Mouse (Mus musculus): ENCODE data around the gene Ppip5k2. TPM values are rescaled to one million over a fixed set of nuclear protein-coding genes. Genes with fewer than 3 reads are reported as not detected.
"Not testable (repeated sequence)": the region's sequence is repeated elsewhere in the genome, so short reads cannot be mapped to it uniquely, and the experiment has no call there.

The Ppip5k2 gene
- polyA plus RNA-seq, 1 experiment from 2014 or later, result 46.4 TPM

GRCm38 (mm10) chr1:97773973-97774372 is 3.8 kb upstream of the Ppip5k2 start:
- no peak for ATAC-seq (ENCODE audit: insufficient number of reproducible peaks, insufficient read depth, low FRiP score, low TSS enrichment)

GRCm38 (mm10) chr1:97773362-97773761 is 3.2 kb upstream of the Ppip5k2 start:
- 89% methylated on average over 6 of the region's 6 CpGs for WGBS
- H3K9ac ChIP-seq, result no peak overlapping the region

More at GRCm38 (mm10) chr1:97773973-97774372, 3.8 kb upstream of the Ppip5k2 start:
- Histone ChIP-seq H3K27ac (no peak overlapping the region), H3K9me3 (no peaks in the 10 kb centered on the region), H3K4me1 (peaks cover 3% of the 10 kb centered on the region; the same call in 1 of the 2 replicates), H3K9ac (no peak overlapping the region), H3K36me3 (peaks cover 3% of the 10 kb centered on the region; the same call in 1 of the 2 replicates), H3K4me3 (no peak overlapping the region), H3K4me2 (replicated peaks) (no peak overlapping the region), H3K27me3 (no peaks in the 10 kb centered on the region)
- 90% methylated on average over 2 of the region's 2 CpGs for WGBS

GRCm38 (mm10) chr1:97771727-97772126 is 1.5 kb upstream of the Ppip5k2 start:
- ATAC-seq (ENCODE audit: insufficient number of reproducible peaks, insufficient read depth, low FRiP score, low TSS enrichment), result no peak
- peaks cover 3% of the 10 kb centered on the region; the same call in 1 of the 2 replicates for H3K36me3 ChIP-seq
- H3K27me3 ChIP-seq, result no peaks in the 10 kb centered on the region
- no peak overlapping the region for H3K4me3 ChIP-seq
- no peak overlapping the region for H3K27ac ChIP-seq
- H3K9ac ChIP-seq, result no peak overlapping the region
- H3K9me3 ChIP-seq, result no peaks in the 10 kb centered on the region
- peaks cover 16% of the 10 kb centered on the region for H3K4me1 ChIP-seq
- no peak overlapping the region for H3K4me2 ChIP-seq (replicated peaks)
- 94% methylated on average over 5 of the region's 5 CpGs for WGBS

More at GRCm38 (mm10) chr1:97773362-97773761, 3.2 kb upstream of the Ppip5k2 start:
- H3K4me2 ChIP-seq (replicated peaks), result no peak overlapping the region
- H3K4me1 ChIP-seq, result peaks cover 6% of the 10 kb centered on the region
- peaks cover 3% of the 10 kb centered on the region; the same call in 1 of the 2 replicates for H3K36me3 ChIP-seq
- no peak overlapping the region for H3K27ac ChIP-seq
- ATAC-seq (ENCODE audit: insufficient number of reproducible peaks, insufficient read depth, low FRiP score, low TSS enrichment), result no peak
- H3K9me3 ChIP-seq, result no peaks in the 10 kb centered on the region
- no peaks in the 10 kb centered on the region for H3K27me3 ChIP-seq
- no peak overlapping the region for H3K4me3 ChIP-seq

DNA sequence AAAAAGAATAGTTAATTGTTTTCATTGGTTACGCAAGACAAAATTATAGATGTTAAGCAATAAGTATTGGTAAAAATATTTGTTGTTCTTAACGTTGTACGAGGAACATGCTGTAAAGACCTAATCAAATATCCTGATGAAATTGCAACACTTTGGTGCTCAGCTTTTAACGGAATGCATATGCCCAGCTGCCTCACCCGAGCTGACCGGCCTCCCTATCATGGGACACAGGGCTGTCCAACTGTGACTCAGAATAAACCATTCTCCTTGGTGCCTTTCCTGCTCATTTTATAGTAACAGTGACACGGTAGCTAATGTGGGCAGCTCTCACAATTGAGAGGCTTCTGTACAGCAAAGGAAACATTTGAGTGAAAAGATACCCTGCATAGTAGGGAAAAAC is 907 bp upstream of the Ppip5k2 start:
- Histone ChIP-seq H3K4me1 (peaks cover 16% of the 10 kb centered on the region), H3K9me3 (no peaks in the 10 kb centered on the region), H3K4me3 (no peak overlapping the region), H3K36me3 (peaks cover 3% of the 10 kb centered on the region; the same call in 1 of the 2 replicates), H3K27me3 (no peaks in the 10 kb centered on the region), H3K27ac (no peak overlapping the region), H3K4me2 (replicated peaks) (peak overlapping the region; percentile 51), H3K9ac (no peak overlapping the region)
- no peak for ATAC-seq (ENCODE audit: insufficient number of reproducible peaks, insufficient read depth, low FRiP score, low TSS enrichment)
- WGBS, result 74% methylated on average over 7 of the region's 7 CpGs

DNA sequence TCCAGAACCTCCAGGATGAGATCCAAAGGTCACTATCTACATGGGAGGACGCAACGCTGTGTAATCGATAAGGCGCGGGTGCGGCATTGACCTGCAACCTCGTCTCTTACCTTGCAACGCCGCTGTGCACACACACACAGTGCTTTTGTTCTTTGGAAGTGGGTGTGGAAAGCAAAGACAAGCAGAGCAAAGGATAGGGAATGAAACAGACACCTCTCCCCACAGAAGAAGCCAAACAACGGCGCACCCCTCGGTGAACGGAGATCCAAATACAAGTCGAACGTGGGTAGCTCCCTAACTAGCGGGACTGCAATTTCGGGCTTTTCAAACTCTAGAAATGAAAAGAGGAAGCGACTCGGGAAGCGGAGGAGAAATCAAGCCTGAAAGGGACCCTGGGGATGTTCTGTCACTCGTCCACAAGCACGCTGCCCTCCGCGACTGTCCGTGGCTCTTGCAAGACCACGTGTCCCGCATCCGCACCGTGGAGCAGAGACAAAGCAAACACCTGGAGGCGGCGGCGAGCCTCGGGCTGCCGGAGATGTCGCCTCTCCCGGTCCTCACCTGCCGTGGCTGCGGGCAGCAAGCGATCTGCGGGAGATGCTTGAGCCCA is 812 bp downstream of the Ppip5k2 start:
- Histone ChIP-seq H3K4me2 (replicated peaks) (peak overlapping the region; percentile 50), H3K9ac (peak overlapping the region; percentile 79), H3K27ac (peak overlapping the region; percentile 72; the same call in 1 of the 2 replicates), H3K27me3 (no peaks in the 10 kb centered on the region), H3K4me3 (peak overlapping the region; percentile 86), H3K4me1 (peaks cover 16% of the 10 kb centered on the region), H3K9me3 (no peaks in the 10 kb centered on the region), H3K36me3 (no peaks in the 10 kb centered on the region)
- no peak; the same call in 1 of the 2 replicates for ATAC-seq (ENCODE audit: insufficient number of reproducible peaks, insufficient read depth, low FRiP score, low TSS enrichment)
- WGBS, result under 1% methylated on average over 40 of the region's 40 CpGs

DNA sequence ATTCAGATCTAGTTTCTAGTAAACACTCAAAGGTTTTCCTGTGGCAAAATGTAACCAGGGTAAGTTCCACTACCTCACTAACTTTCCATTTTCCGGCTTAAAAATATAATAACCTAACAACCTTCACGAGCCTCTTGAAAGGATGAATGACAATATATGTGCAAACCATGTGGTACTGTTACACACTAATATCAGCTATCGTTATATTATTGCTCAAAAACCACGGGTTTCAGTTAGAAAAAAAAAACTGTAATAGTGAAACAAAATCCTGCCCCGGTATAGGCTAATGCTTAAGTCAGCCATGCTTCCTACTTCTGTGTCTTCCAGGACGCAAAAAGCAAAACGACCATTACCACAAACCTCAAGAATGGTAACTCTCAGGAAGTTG is 1.3 kb downstream of the Ppip5k2 start:
- Histone ChIP-seq H3K9me3 (no peaks in the 10 kb centered on the region), H3K36me3 (no peaks in the 10 kb centered on the region), H3K4me1 (peaks cover 16% of the 10 kb centered on the region), H3K27me3 (no peaks in the 10 kb centered on the region), H3K9ac (peak overlapping the region; percentile 79), H3K4me3 (peak overlapping the region; percentile 86), H3K4me2 (replicated peaks) (peak overlapping the region; percentile 50), H3K27ac (no peak overlapping the region)
- 12% methylated on average over 7 of the region's 7 CpGs for WGBS
- ATAC-seq (ENCODE audit: insufficient number of reproducible peaks, insufficient read depth, low FRiP score, low TSS enrichment), result no peak

- no peak overlapping the region for H3K9ac ChIP-seq
- 86% methylated on average over 2 of the region's 2 CpGs for WGBS
- H3K4me3 ChIP-seq, result no peak overlapping the region
- no peaks in the 10 kb centered on the region for H3K9me3 ChIP-seq
- H3K36me3 ChIP-seq, result no peaks in the 10 kb centered on the region
- peaks cover 16% of the 10 kb centered on the region for H3K4me1 ChIP-seq
- peak overlapping the region; percentile 50 for H3K4me2 ChIP-seq (replicated peaks)
- no peak for ATAC-seq (ENCODE audit: insufficient number of reproducible peaks, insufficient read depth, low FRiP score, low TSS enrichment)
- no peaks in the 10 kb centered on the region for H3K27me3 ChIP-seq
- no peak overlapping the region for H3K27ac ChIP-seq
Measured at GRCm38 (mm10) chr1:97768089-97768488, 2.1 kb downstream of the Ppip5k2 start.

- H3K9ac ChIP-seq; H3K4me3 ChIP-seq; ATAC-seq (ENCODE audit: insufficient number of reproducible peaks, insufficient read depth, low FRiP score, low TSS enrichment); H3K27me3 ChIP-seq; H3K27ac ChIP-seq; H3K36me3 ChIP-seq; H3K9me3 ChIP-seq; H3K4me2 ChIP-seq (replicated peaks): not testable (repeated sequence)
- peaks cover 13% of the 10 kb centered on the region for H3K4me1 ChIP-seq
- WGBS, result 79% methylated on average over 4 of the region's 4 CpGs
Measured at GRCm38 (mm10) chr1:97765712-97766111, 4.5 kb downstream of the Ppip5k2 start.

- no peak overlapping the region for H3K27ac ChIP-seq
- no peaks in the 10 kb centered on the region for H3K9me3 ChIP-seq
- H3K4me1 ChIP-seq, result no peaks in the 10 kb centered on the region
- H3K9ac ChIP-seq, result no peak overlapping the region
- H3K4me2 ChIP-seq (replicated peaks), result no peak overlapping the region
- 82% methylated on average over 6 of the region's 6 CpGs for WGBS
- no peak overlapping the region for H3K4me3 ChIP-seq
- ATAC-seq (ENCODE audit: insufficient number of reproducible peaks, insufficient read depth, low FRiP score, low TSS enrichment), result no peak
- no peaks in the 10 kb centered on the region for H3K27me3 ChIP-seq
- H3K36me3 ChIP-seq, result 0 out of 2 replicates have a peak, but pooled peaks cover 4% of the 10 kb centered on the region
Measured at GRCm38 (mm10) chr1:97761477-97761876, 8.7 kb downstream of the Ppip5k2 start.

GRCm38 (mm10) chr1:97760598-97760997 is 9.6 kb downstream of the Ppip5k2 start:
- no peaks in the 10 kb centered on the region for H3K27me3 ChIP-seq
- no peak overlapping the region for H3K4me2 ChIP-seq (replicated peaks)
- H3K4me3 ChIP-seq, result no peak overlapping the region
- no peak for ATAC-seq (ENCODE audit: insufficient number of reproducible peaks, insufficient read depth, low FRiP score, low TSS enrichment)
- 77% methylated on average over 7 of the region's 7 CpGs for WGBS
- no peak overlapping the region for H3K9ac ChIP-seq
- H3K4me1 ChIP-seq, result no peaks in the 10 kb centered on the region
- no peaks in the 10 kb centered on the region for H3K9me3 ChIP-seq
- no peak overlapping the region for H3K27ac ChIP-seq
- 0 out of 2 replicates have a peak, but pooled peaks cover 4% of the 10 kb centered on the region for H3K36me3 ChIP-seq

- H3K27me3 ChIP-seq, result no peaks in the 10 kb centered on the region
- H3K4me1 ChIP-seq, result no peaks in the 10 kb centered on the region
- H3K36me3 ChIP-seq, result 0 out of 2 replicates have a peak, but pooled peaks cover 4% of the 10 kb centered on the region
- H3K9ac ChIP-seq, result no peak overlapping the region
- no peak overlapping the region for H3K27ac ChIP-seq
- H3K4me2 ChIP-seq (replicated peaks), result no peak overlapping the region
- H3K4me3 ChIP-seq, result no peak overlapping the region
- no peak for ATAC-seq (ENCODE audit: insufficient number of reproducible peaks, insufficient read depth, low FRiP score, low TSS enrichment)
- H3K9me3 ChIP-seq, result no peaks in the 10 kb centered on the region
Measured at GRCm38 (mm10) chr1:97759841-97760240, 10.4 kb downstream of the Ppip5k2 start.

- Histone ChIP-seq H3K9me3 (no peaks in the 10 kb centered on the region), H3K27me3 (no peaks in the 10 kb centered on the region), H3K4me1 (no peaks in the 10 kb centered on the region), H3K9ac (no peak overlapping the region), H3K4me2 (replicated peaks) (no peak overlapping the region), H3K4me3 (no peak overlapping the region), H3K36me3 (peaks cover 26% of the 10 kb centered on the region), H3K27ac (no peak overlapping the region)
- ATAC-seq (ENCODE audit: insufficient number of reproducible peaks, insufficient read depth, low FRiP score, low TSS enrichment), result no peak
- 84% methylated on average over 4 of the region's 4 CpGs for WGBS
Measured at GRCm38 (mm10) chr1:97754392-97754791, 15.8 kb downstream of the Ppip5k2 start.
